Mouse (Mus musculus): ENCODE measurements around the gene Timp1. TPM values are rescaled to one million over a fixed set of nuclear protein-coding genes. Genes with fewer than 3 reads are reported as not detected.

Timp1 gene
- polyA plus RNA-seq (2012) = not detected in 2 replicates

- TF ChIP-seq GATA1 (IDR thresholded peaks at IDR 0.05; ENCODE audit: low read length) = no peak
These were observed at the start of gene Timp1 for GRCm38 (mm10) chrX:20869962-20870513. TSS of gene Timp1 (plus strand) at chrX:20870166.

- no peak for TF ChIP-seq GATA1 (IDR thresholded peaks at IDR 0.05; ENCODE audit: low read length)
These were observed 41.0 kb upstream of the Timp1 start for GRCm38 (mm10) chrX:20828934-20829333.

- TF ChIP-seq GATA1 (IDR thresholded peaks at IDR 0.05; ENCODE audit: low read length) = no peak
These were observed 22.7 kb upstream of the Timp1 start for GRCm38 (mm10) chrX:20847232-20847631.

- no peak for TF ChIP-seq GATA1 (IDR thresholded peaks at IDR 0.05; ENCODE audit: low read length)
These were observed 22.1 kb upstream of the Timp1 start for GRCm38 (mm10) chrX:20847816-20848215.

- TF ChIP-seq GATA1 (IDR thresholded peaks at IDR 0.05; ENCODE audit: low read length) = no peak
These were observed 21.5 kb upstream of the Timp1 start for GRCm38 (mm10) chrX:20848256-20848984.

- TF ChIP-seq GATA1 (IDR thresholded peaks at IDR 0.05; ENCODE audit: low read length) = no peak
These were observed 16.2 kb upstream of the Timp1 start for GRCm38 (mm10) chrX:20853794-20854193.

GRCm38 (mm10) chrX:20861453-20862104, 8.4 kb upstream of the Timp1 start:
- no peak for TF ChIP-seq GATA1 (IDR thresholded peaks at IDR 0.05; ENCODE audit: low read length)

- TF ChIP-seq GATA1 (IDR thresholded peaks at IDR 0.05; ENCODE audit: low read length) = no peak
These were observed 7.6 kb upstream of the Timp1 start for GRCm38 (mm10) chrX:20862105-20863065.

- no peak for TF ChIP-seq GATA1 (IDR thresholded peaks at IDR 0.05; ENCODE audit: low read length)
These were observed 6.5 kb upstream of the Timp1 start for GRCm38 (mm10) chrX:20863161-20864101.

- no peak for TF ChIP-seq GATA1 (IDR thresholded peaks at IDR 0.05; ENCODE audit: low read length)
These were observed 1.9 kb upstream of the Timp1 start for GRCm38 (mm10) chrX:20868091-20868490.

GRCm38 (mm10) chrX:20869203-20869602, 763 bp upstream of the Timp1 start:
- TF ChIP-seq GATA1 (IDR thresholded peaks at IDR 0.05; ENCODE audit: low read length) = no peak

- no peak for TF ChIP-seq GATA1 (IDR thresholded peaks at IDR 0.05; ENCODE audit: low read length)
These were observed 3.0 kb downstream of the Timp1 start for GRCm38 (mm10) chrX:20872928-20873500.

- TF ChIP-seq GATA1 (IDR thresholded peaks at IDR 0.05; ENCODE audit: low read length) = no peak
These were observed 5.3 kb downstream of the Timp1 start for GRCm38 (mm10) chrX:20875241-20875640.

- TF ChIP-seq GATA1 (IDR thresholded peaks at IDR 0.05; ENCODE audit: low read length) = no peak
These were observed 40.1 kb downstream of the Timp1 start for GRCm38 (mm10) chrX:20910074-20910473.
